Mouse (Mus musculus) neural tube, embryonic 11.5 days (tissue): ENCODE results near the gene Spns3. TPM values are rescaled to one million over a fixed set of nuclear protein-coding genes. Genes with fewer than 3 reads are reported as not detected.
A peak's percentile ranks its signal among the peaks of the same experiment; 100 is the strongest.
"Not testable (repeated sequence)": the region's sequence is repeated elsewhere in the genome, so short reads cannot be mapped to it uniquely, and the experiment has no call there.

ENCODE experiments used
- ATAC-seq: fragments of 200-750 bp; cut with Nextera tagmentation; 2 replicates; pipeline ENCODE4 v1.8.0; 2017; ENCODE audit warnings: moderate number of reproducible peaks, mild to moderate bottlenecking, moderate TSS enrichment, moderate library complexity; ENCODE audit not compliant: insufficient read depth, low FRiP score, low TSS enrichment
- DNase-seq: peaks from one replicate; pipeline ENCODE4 v3.0.0-alpha.2; 2015; ENCODE audit warnings: low spot score
- H3K27ac ChIP-seq: fragments of 300-500 bp; sonication (generic); 2 replicates; pipeline ENCODE4 v1.5.1; 2014; ENCODE audit warnings: low read depth, mild to moderate bottlenecking, low read length
- H3K27me3 ChIP-seq: fragments of 300-500 bp; sonication (generic); 2 replicates; pipeline ENCODE4 v1.6.1; 2014; ENCODE audit warnings: mild to moderate bottlenecking, low read length, mixed read lengths; ENCODE audit not compliant: control insufficient read depth, insufficient read depth
- H3K36me3 ChIP-seq: fragments of 300-500 bp; sonication (generic); 2 replicates; pipeline ENCODE4 v1.6.1; 2014; ENCODE audit warnings: mild to moderate bottlenecking, low read length, moderate library complexity, mixed read lengths; ENCODE audit not compliant: control insufficient read depth, insufficient read depth
- H3K4me1 ChIP-seq: fragments of 300-500 bp; sonication (generic); 2 replicates; pipeline ENCODE4 v1.6.1; 2014; ENCODE audit warnings: low read length, mixed read lengths; ENCODE audit not compliant: control insufficient read depth, insufficient read depth
- H3K4me2 ChIP-seq: fragments of 300-500 bp; sonication (generic); 2 replicates; pipeline ENCODE4 v1.6.1; 2014; ENCODE audit warnings: low read depth, mild to moderate bottlenecking, moderate library complexity
- H3K4me3 ChIP-seq: fragments of 300-500 bp; sonication (generic); 2 replicates; pipeline ENCODE4 v1.5.1; 2014; ENCODE audit warnings: low read depth, low read length
- H3K9ac ChIP-seq: fragments of 300-500 bp; sonication (generic); 2 replicates; pipeline ENCODE4 v1.6.1; 2014; ENCODE audit warnings: mild to moderate bottlenecking, low read length
- H3K9me3 ChIP-seq: fragments of 300-500 bp; sonication (generic); 2 replicates; pipeline ENCODE4 v1.6.1; 2016; ENCODE audit warnings: low read length; ENCODE audit not compliant: control insufficient read depth
- WGBS: fragments of 180-500 bp; shearing (Covaris S2); extraction: QIAGEN DNeasy Blood & Tissue Kit; methylation state at CpG from one replicate; pipeline ENCODE4 v1.1.7; 2014; 5-methylcytosine and 5-hydroxymethylcytosine counted together
- polyA plus RNA-seq: library from polyadenylated mRNA; unstranded; fragments of >200 nt; fragmentation: Nextera tagmentation; extraction: Ambion mirVana; gene quantifications from 2 replicates; pipeline ENCODE4 v1.2.1, GENCODE M21; 2014

Gene Spns3
- polyA plus RNA-seq, 1 experiment from 2014 or later = 0.25 TPM

DNA sequence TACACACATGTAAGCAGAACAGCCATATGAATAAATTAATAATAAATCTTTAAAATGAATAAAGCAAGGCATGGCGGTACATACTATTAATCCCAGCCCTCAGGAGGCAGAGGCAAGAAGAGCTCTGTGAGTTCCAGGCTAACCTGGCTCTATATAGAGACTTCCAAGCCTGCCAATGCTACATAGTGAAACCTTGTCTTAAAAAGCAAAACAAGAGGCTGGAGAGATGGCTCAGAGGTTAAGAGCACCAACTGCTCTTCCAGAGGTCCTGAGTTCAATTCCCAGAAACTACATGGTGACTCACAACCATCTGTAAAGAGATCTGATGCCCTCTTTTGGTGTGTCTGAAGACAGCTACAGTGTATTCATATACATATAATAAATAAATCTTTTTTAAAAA is 6.6 kb downstream of the Spns3 start:
- H3K27ac ChIP-seq, H3K27me3 ChIP-seq, H3K9me3 ChIP-seq, H3K4me1 ChIP-seq, ATAC-seq, DNase-seq, H3K4me3 ChIP-seq, H3K4me2 ChIP-seq, H3K36me3 ChIP-seq, H3K9ac ChIP-seq: not testable (repeated sequence)
- WGBS = 90% methylated on average over 1 of the region's 1 CpGs

DNA sequence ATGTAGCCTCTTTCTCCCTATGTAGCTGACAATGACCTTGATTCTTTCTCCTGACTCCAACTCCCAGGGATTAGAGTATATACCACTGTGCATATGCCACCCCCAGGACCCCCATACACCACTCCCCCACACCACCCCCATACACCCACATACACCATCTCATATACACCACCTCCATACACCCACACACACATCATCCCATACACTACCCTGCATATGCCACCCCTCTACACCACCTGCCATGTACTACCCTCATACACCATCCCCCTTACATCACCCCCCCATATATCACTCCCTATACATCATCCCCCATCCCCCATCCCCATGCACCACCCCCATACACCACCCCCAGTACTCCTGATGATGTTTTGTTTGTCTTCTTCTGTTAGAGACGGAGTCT is 7.7 kb downstream of the Spns3 start:
- WGBS = 91% methylated on average over 1 of the region's 1 CpGs
- no peak overlapping the region for H3K4me2 ChIP-seq
- H3K9ac ChIP-seq = no peak overlapping the region
- no peak overlapping the region for H3K4me3 ChIP-seq
- no peaks in the 10 kb centered on the region for H3K9me3 ChIP-seq
- ATAC-seq (no peak), DNase-seq (no peak)
- H3K36me3 ChIP-seq = no peaks in the 10 kb centered on the region
- no peak overlapping the region for H3K27ac ChIP-seq
- H3K4me1 ChIP-seq = no peaks in the 10 kb centered on the region
- H3K27me3 ChIP-seq = no peaks in the 10 kb centered on the region

DNA sequence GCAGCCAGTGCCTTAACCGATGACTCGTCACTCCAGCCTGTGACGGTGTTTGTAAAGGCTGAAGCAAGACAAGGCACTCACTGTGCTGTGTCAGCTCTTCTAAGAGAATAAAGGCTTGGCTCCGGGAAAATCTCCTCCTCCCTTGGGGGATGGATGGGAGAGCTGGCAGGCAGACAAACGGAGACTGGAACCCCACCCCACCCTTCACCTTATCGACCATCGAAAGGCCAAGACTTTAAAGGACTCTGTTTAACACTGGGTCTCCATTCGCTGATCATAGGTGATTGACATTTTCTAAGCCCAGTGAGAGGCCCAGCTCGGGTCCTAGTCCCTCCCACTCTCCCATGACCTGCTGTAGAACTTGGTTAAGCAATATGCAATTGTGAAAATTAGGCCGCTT is 8.4 kb downstream of the Spns3 start:
- Histone ChIP-seq H3K36me3 (no peaks in the 10 kb centered on the region), H3K9ac (no peak overlapping the region), H3K4me2 (no peak overlapping the region), H3K27ac (no peak overlapping the region), H3K27me3 (no peaks in the 10 kb centered on the region), H3K4me1 (no peaks in the 10 kb centered on the region), H3K4me3 (no peak overlapping the region), H3K9me3 (no peaks in the 10 kb centered on the region)
- DNase-seq = no peak
- no peak for ATAC-seq
- WGBS = 70% methylated on average over 10 of the region's 10 CpGs

DNA sequence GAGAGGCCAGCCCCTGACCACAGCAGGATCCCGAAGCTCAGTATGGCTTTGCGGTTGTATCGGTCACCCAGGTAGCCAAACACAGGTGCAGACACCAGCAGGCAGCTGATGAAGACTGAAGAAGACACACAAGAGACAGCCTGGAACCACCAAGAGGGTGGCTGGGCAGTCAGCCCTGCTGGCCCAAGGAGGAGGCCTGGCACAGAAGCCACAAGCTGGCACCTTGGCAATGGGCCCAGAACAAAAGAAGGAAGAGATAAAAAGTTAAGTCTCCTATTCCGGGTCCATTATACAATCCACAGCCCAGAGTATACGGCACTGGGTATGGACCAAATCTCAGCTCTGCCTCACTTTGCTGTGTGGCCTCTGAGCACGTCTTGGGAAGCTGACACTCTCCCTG is 9.9 kb downstream of the Spns3 start:
- Histone ChIP-seq H3K36me3 (no peaks in the 10 kb centered on the region), H3K9ac (no peak overlapping the region), H3K9me3 (no peaks in the 10 kb centered on the region), H3K4me2 (no peak overlapping the region), H3K27ac (no peak overlapping the region), H3K27me3 (no peaks in the 10 kb centered on the region), H3K4me3 (no peak overlapping the region), H3K4me1 (no peaks in the 10 kb centered on the region)
- ATAC-seq (no peak), DNase-seq (no peak)
- 92% methylated on average over 6 of the region's 6 CpGs for WGBS

DNA sequence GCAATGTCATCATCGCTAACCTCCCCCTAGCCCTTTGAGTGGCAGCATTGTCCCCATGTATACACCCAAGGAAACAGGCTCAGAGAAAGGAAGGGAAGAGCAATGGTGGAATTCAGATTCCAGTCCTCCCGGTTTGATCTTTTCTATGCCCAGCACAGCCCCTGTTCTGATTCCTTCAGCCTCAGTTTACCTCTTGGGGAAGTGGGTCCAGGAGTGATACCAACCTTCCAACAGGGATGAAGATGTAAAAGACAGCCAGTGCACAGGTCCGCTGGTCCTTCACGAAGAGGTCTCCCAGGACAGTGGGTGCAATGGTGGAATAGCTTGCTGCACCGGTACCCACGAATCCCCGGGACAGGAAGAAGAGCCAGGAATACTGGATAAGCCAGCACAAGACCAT is 11.5 kb downstream of the Spns3 start:
- H3K9ac ChIP-seq = no peak overlapping the region
- DNase-seq = no peak
- H3K4me3 ChIP-seq = no peak overlapping the region
- no peaks in the 10 kb centered on the region for H3K27me3 ChIP-seq
- no peak for ATAC-seq
- no peaks in the 10 kb centered on the region for H3K36me3 ChIP-seq
- WGBS = 93% methylated on average over 7 of the region's 7 CpGs
- H3K9me3 ChIP-seq = no peaks in the 10 kb centered on the region
- no peak overlapping the region for H3K27ac ChIP-seq
- H3K4me1 ChIP-seq = no peaks in the 10 kb centered on the region
- no peak overlapping the region for H3K4me2 ChIP-seq

DNA sequence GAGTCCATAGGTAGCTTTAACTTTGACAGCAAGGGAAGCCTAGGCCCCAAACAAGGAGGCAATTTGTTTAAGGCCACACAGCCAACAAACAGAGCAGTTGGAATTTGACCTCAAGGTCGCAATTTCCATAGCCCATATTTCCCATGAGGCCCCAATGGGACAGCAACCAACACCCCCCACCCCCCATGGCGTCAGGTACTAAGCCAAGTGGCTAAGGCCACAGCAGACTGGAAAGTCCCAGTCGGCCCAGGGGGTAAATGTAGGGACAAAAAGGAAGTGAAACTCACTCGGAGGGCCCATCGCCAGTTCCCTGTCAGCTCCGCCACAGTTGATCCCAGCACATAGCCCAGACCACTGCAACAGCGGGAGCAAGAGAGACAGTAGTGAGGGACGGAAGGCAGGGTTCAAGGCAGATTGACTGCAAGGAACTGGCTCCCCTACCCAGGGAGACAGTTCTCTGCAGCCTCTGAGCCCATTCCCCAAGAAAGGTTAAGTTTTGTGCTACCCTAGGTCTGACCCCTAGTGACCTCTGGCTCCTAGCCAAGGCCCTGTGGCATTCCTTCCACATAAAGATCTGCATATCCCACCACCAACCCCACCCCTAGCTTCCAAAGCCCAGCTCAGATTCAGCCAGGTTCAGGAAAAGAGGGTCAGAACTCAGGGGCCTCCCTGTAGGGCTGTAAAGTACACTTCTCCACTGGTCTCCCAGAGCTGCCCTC is 12.1 kb downstream of the Spns3 start:
- ATAC-seq (no peak), DNase-seq (no peak)
- no peaks in the 10 kb centered on the region for H3K36me3 ChIP-seq
- no peak overlapping the region for H3K4me2 ChIP-seq
- H3K27me3 ChIP-seq = no peaks in the 10 kb centered on the region
- 73% methylated on average over 8 of the region's 8 CpGs for WGBS
- H3K4me1 ChIP-seq = no peaks in the 10 kb centered on the region
- H3K9me3 ChIP-seq = no peaks in the 10 kb centered on the region
- H3K9ac ChIP-seq = no peak overlapping the region
- no peak overlapping the region for H3K4me3 ChIP-seq
- H3K27ac ChIP-seq = no peak overlapping the region

DNA sequence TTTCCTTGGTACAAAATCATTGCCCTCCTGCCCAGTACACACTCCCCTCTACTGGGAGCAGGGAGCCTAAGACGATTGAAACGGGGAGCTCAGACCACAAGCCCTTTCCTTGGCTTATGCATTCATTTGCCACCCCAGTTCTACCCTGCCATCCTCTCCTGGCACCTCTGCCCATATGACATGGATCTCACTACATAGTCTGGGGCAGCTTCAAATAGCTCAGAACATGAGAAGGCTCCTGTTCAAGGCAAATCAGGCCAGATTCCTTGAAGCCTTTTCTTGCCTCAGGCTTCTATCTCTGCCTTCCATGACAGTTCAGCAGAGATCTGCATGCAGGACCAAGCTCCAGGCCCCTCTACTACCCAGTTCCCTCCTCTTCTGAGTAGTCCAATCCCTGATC is 12.8 kb downstream of the Spns3 start:
- Histone ChIP-seq H3K27ac (no peak overlapping the region), H3K27me3 (no peaks in the 10 kb centered on the region), H3K4me3 (no peak overlapping the region), H3K9me3 (no peaks in the 10 kb centered on the region), H3K36me3 (no peaks in the 10 kb centered on the region), H3K9ac (no peak overlapping the region), H3K4me1 (no peaks in the 10 kb centered on the region), H3K4me2 (no peak overlapping the region)
- WGBS = 82% methylated on average over 2 of the region's 2 CpGs
- no peak for ATAC-seq
- no peak for DNase-seq

DNA sequence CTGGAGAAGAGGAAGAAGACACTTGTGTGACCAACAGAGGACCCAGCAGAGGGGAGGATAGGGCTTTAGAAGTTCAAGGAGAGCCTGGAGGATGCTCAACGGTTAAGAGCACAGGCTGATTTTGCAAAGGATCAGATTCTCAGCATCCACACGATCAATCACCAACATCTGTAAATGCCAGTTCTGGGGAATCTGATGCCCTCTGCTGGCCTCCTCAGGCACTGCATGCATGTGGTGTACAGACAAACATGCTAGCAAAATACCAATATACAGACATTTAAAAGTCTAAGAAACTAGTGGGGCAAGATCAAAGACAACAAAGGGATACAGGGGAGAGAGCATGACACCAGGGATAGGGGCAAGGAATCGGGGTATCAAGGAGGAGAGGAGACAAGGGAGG is 14.8 kb downstream of the Spns3 start:
- no peak overlapping the region for H3K4me3 ChIP-seq
- no peaks in the 10 kb centered on the region for H3K4me1 ChIP-seq
- H3K9me3 ChIP-seq = no peaks in the 10 kb centered on the region
- no peaks in the 10 kb centered on the region for H3K27me3 ChIP-seq
- WGBS = 86% methylated on average over 3 of the region's 3 CpGs
- no peak overlapping the region for H3K9ac ChIP-seq
- DNase-seq (peak; percentile 20), ATAC-seq (no peak)
- H3K27ac ChIP-seq = no peak overlapping the region
- H3K36me3 ChIP-seq = no peaks in the 10 kb centered on the region
- no peak overlapping the region for H3K4me2 ChIP-seq

DNA sequence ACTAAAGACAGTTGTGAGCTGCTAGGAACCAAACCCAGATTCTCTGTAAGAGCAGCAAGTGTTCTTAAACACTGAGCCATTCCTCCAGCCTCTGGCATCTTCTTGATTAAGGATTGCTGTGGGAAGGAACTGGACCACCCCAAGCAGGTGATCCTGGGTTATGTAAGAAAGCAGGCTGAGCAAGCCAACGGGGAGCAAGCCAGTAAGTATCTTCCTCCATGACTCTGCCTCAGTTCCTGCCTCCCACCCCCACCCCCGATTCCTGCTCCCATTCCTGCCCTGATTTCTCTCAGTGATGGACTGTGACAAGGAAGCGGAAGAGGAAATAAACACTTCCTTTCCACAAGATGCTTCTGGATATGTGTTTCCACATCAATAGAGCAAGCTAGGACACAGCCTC is 17.4 kb downstream of the Spns3 start:
- H3K36me3 ChIP-seq = no peaks in the 10 kb centered on the region
- no peak overlapping the region for H3K9ac ChIP-seq
- H3K4me2 ChIP-seq = no peak overlapping the region
- H3K27me3 ChIP-seq = no peaks in the 10 kb centered on the region
- no peaks in the 10 kb centered on the region for H3K9me3 ChIP-seq
- no peaks in the 10 kb centered on the region for H3K4me1 ChIP-seq
- no peak for ATAC-seq
- H3K27ac ChIP-seq = no peak overlapping the region
- H3K4me3 ChIP-seq = no peak overlapping the region
- DNase-seq = no peak
- 84% methylated on average over 3 of the region's 3 CpGs for WGBS
